Mouse (Mus musculus) urinary bladder, adult 2 months (tissue): Measurements from ENCODE around the gene Lyg2. TPM values are rescaled to one million over a fixed set of nuclear protein-coding genes. Genes with fewer than 3 reads are reported as not detected.

Experiments
- DNase-seq: peaks from one replicate; pipeline ENCODE4 v3.0.0; 2022; ENCODE audit warnings: low spot score
- polyA plus RNA-seq: library from polyadenylated mRNA; depleted of rRNA; stranded (reverse); fragments of >200 nt; gene quantifications from 2 replicates; pipeline ENCODE4 v1.2.3, GENCODE M21; 2012; rRNA removed

Lyg2 gene
- not detected in 2 replicates for polyA plus RNA-seq

GRCm38 (mm10) chr1:37916393-37916792 lies at the start of gene Lyg2:
Gene Lyg2, minus strand, starts transcription at chr1:37916493.
- DNase-seq, result no peak

GRCm38 (mm10) chr1:37965571-37965970 lies 49.3 kb upstream of the Lyg2 start:
- no peak for DNase-seq

DNA sequence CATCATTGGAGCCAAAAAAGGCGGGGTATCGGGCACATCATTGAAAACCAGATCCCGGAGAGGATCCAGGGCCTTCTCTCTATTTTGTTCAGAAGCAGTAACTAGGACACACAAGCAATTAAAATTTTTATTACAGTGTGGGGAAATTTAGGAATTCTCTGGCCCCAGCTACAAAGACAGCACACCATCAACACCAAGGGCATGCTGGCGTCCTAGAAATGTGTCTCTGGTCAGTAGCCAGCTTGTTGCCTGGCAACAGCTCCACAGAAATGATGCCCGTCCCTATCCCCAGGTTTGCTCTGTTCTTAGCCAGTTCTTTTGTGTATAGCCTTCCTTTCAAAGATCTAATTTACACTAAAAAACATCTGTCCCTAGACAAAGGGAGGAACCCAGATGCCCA lies 43.2 kb upstream of the Lyg2 start:
- DNase-seq, result no peak

- no peak for DNase-seq
These were observed 42.2 kb upstream of the Lyg2 start for GRCm38 (mm10) chr1:37958516-37958915.

DNA sequence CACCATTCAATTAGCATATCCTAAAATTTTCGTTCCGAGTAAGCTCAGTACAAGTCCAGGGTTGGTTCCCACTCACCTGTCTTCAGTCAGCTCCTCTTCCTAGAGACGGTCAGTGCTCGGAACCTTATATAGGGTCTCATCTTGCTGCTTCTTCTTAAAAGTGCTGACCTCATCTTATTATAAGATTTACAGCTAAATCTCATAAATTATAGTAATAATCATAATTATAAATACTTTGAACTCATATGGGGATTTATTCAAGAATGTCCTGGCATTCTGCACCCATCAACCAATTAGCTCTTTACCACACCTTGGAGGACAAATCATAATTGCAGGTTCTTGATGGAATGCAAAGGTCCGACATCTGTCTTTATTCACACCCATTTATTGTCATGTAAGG lies 41.4 kb upstream of the Lyg2 start, which contains the start of gene Lyg1:
TSS of gene Lyg1 (minus strand) at position 101 of the 400 bp plus-strand sequence.
- no peak for DNase-seq

DNA sequence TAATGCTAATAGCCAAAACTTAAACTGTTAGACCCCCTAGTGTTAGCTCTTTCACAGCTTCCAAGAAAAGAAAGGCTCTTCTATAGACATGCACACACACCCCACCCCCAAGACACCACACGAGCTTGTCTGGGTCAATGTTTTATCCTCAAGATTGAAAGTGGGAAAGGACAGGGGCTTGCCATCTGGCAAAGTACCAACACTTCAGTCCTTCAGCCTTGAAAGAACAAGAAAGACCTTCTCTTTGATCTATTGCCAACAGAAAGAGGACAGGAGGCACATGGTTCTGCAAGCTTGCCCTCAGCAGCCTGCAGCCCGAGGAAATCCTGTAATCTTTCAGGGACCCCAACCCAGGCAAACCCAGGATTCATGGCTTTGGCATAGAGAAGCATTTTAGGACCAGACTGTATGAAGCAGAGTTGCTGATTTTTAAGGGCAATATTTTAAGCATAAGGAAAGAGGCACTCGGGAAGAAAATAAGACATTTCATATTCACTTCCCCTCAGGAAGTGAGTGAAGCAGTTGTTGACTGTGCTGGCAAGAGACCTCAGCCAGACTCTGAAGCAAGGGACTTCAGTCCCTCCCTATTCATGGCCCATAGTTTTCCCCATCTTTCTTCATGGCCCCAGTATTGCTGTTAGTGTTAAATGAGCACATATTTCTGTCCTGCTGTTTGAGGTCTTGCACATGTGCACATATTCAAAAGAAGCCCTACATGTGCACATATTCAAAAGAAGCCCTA lies 40.6 kb upstream of the Lyg2 start:
- DNase-seq, result no peak

DNA sequence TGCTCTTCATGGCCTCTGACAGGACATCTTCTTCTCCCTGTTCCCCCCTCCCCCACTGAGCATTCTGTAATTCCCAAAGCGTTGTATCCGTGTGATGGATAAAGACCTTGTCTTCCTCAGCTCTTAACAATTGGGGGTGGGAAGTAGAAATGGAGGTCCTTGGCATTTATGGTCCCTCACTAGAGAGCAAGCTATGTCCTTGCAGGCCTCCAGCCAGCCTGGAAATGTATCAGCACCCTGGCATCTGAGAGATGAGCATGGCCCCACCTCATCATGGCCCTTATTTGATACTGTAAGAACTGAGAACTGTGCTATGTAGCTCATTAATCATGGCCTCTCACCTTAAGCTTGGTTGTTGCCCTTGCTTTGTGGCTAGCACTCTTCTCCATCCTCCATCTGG lies 39.0 kb upstream of the Lyg2 start:
- no peak for DNase-seq

GRCm38 (mm10) chr1:37954786-37955185 lies 38.5 kb upstream of the Lyg2 start:
- DNase-seq, result no peak

GRCm38 (mm10) chr1:37948906-37949305 lies 32.6 kb upstream of the Lyg2 start:
- DNase-seq, result no peak

GRCm38 (mm10) chr1:37931806-37932205 lies 15.5 kb upstream of the Lyg2 start:
- DNase-seq, result no peak

DNA sequence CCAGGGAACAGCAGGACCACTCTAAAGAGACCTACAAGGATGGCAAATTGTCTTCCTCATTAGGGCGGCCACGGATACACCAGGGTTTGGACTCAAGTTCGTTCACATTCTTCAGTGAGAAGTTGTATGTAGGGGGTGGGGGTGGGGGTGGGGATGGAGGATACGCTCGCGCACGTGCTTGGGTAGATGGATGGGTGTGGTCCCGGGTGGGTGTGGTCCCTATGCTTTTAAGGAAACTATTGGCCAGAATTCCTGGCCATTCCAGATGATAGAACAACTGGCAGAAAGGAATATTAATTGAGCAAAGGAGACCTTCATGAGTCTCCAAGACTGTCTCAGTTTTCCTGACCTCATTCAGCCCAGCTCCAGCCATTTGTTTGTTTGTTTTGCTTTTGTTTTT lies 9.7 kb upstream of the Lyg2 start:
- DNase-seq, result no peak

- no peak for DNase-seq
These were observed 6.2 kb upstream of the Lyg2 start for GRCm38 (mm10) chr1:37922536-37922935.

DNA sequence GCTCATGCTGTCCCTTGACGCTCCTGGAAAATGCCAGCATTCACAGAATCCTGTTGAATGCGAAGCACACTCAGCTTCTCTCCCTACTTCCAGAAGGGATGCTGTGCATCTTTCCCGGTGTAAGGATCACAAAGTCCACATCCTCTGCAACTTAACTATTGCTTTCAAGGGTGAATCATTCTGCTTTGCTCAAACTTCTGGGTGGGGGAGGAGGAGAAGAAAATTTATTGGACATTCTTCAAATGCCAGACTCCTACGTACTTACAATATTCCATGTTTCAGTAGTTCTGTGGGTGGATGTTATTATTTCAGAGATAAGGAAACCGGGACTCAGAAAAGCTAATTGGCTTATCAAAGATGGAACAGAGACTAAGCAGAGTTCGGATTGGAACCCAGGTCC lies 1.8 kb upstream of the Lyg2 start:
- DNase-seq, result no peak

DNA sequence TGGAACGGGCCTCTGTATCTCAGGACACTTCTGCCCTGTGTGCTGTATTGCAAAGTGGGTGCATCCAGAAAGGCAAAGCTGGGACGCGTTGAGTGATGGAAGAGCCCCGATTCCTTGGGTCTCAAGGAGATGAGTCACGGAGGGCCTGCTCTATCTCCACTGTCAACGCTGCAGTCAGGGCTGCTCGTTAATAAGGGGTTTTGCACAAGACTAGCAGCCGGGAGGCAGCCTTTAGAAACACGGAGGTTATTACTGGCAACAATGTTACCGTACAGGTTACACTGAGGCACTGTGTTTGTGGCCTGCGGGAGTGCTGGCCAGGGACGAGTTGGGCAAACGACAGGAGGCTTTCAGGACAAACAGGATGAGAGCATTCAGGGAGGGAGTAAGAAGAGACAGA lies 1.4 kb upstream of the Lyg2 start:
- DNase-seq, result no peak

GRCm38 (mm10) chr1:37912751-37913150 lies 3.5 kb downstream of the Lyg2 start:
- DNase-seq, result no peak

- no peak for DNase-seq
These were observed 13.1 kb downstream of the Lyg2 start for GRCm38 (mm10) chr1:37903178-37903577.

DNA sequence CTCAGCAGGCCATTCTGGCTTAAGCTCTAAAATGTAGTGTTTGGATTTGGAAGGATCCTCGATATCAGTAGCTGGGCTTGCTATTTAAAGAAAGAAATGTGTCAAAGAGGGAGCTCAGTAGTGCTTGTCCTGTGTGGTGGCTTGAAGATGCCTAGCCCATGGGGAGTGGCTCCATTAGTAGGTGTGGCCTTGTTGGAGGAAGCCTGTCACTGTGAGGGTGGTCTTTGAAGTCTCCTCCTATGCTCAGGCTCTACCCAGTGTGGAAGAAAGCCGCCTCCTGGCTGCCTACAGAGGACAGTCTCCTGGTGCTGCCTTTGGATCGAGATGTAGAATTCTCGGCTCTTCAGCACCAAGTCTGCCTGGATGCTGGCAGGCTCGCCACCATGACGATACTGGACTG lies 16.0 kb downstream of the Lyg2 start:
- DNase-seq, result no peak

DNA sequence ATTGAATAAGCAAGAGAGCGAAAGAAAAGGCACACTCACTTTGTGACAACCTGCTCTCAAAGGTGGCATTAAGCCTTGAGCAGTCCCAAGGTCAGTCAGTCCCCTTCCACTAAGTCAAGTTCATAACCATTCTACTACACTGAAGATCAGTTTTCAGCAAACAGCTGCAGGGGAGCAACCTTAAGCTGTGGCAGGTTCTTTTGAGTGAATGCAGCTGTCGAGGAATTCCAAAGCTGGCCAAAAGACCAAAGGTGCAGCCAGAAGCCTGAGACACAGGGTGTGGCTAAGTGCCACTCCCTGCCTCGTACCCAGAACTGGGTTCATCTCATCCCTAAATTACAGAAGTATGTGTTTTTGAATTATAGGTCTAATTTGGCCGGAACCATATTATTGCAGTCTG lies 16.5 kb downstream of the Lyg2 start:
- no peak for DNase-seq

- no peak for DNase-seq
These were observed 21.7 kb downstream of the Lyg2 start for GRCm38 (mm10) chr1:37894606-37895005.

DNA sequence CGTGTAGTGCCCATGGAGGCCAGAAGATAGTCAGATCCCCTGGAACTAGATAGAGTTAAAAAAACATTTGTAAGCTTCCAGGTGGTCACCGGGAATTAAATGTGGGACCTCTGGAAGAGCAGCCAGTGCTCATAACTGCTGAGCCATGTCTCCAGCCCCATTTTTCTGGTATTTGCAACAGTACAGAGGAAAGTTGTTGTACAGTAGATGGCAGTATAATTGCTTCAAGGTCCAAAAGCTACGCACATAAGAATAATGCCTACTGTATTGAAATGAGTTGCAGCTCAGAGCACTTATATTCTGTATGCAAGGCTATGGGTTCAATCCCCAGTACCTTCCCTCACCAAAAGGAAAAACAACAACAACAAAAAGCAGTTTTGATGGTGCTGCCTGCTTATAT lies 24.9 kb downstream of the Lyg2 start:
- DNase-seq, result no peak

- DNase-seq, result peak; percentile 73
These were observed 26.2 kb downstream of the Lyg2 start, which contains the start of the genes Mitd1 and Mrpl30 for GRCm38 (mm10) chr1:37890025-37890652. Gene Mitd1, minus strand, starts transcription at chr1:37890411. Gene Mrpl30, plus strand, starts transcription at chr1:37890477.

GRCm38 (mm10) chr1:37889206-37889605 lies 27.1 kb downstream of the Lyg2 start:
- DNase-seq, result no peak

- no peak for DNase-seq
These were observed 31.8 kb downstream of the Lyg2 start for GRCm38 (mm10) chr1:37884451-37884850.
